Mouse (Mus musculus) adrenal gland, postnatal 36 days (tissue): ENCODE data around the gene Ankrd7. TPM values are rescaled to one million over a fixed set of nuclear protein-coding genes. Genes with fewer than 3 reads are reported as not detected.
"Not testable (repeated sequence)": the region's sequence is repeated elsewhere in the genome, so short reads cannot be mapped to it uniquely, and the experiment has no call there.

Source experiments
- DNase-seq, 2 experiments: peaks; one replicate each; pipeline ENCODE4 v3.0.0; 2021; ENCODE audit warnings: mixed read lengths in 1 of 2
- long read RNA-seq, 2 experiments: library from polyadenylated mRNA; stranded (forward); transcript quantifications; one replicate each; pipeline ENCODE4 v2.0.0; 2021; ENCODE audit warnings: borderline sequencing depth in 2 of 2
- total RNA-seq, 2 experiments: library from RNA; stranded (reverse); gene quantifications; 2 replicates each; pipeline ENCODE4 v1.2.3; 2021

The Ankrd7 gene
- total RNA-seq: not detected
- long read RNA-seq, experiment 1: 0 reads
- long read RNA-seq, experiment 2: 0 reads

DNA sequence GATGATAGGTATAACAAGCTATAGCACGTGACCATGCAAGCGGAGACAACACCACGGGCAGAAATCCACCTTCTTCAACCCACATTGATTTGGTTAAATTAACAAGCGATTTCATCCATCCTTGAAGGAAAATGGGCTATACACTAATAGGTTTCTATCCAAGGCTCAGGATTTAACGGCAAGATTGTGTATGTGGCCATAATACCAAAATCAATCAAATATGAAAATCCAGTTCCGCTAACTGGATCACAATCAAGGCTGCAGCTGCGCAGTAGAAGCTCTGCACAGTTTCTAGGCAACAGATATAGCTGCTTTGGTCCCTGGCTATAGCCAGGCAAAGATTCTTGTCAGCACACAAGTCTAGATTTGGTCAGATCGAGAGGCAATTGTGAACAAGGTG lies at the start of gene Ankrd7:
Gene Ankrd7 (plus strand): TSS at position 301 of the 400 bp plus-strand sequence.
- DNase-seq: no peak

DNA sequence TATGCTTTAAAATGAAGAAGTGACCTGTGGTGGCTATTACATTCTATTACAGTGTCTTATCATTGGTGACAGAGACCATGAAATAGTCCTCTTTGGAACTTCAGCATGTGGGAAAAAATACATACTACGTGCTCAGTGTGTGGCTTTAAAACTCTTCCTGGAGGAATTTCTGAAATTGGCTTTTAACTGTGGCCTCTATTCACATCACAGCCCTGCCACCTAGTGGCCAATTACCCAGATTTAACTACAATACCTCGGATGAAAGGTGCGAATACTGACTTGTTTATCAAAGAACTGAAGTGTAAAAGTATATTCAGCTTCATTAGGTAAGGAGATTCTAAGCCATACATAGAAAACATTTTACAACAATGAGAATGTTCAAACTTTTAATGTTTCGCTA lies 46.8 kb upstream of the Ankrd7 start:
- peak; percentile 63 to 67 for DNase-seq

DNA sequence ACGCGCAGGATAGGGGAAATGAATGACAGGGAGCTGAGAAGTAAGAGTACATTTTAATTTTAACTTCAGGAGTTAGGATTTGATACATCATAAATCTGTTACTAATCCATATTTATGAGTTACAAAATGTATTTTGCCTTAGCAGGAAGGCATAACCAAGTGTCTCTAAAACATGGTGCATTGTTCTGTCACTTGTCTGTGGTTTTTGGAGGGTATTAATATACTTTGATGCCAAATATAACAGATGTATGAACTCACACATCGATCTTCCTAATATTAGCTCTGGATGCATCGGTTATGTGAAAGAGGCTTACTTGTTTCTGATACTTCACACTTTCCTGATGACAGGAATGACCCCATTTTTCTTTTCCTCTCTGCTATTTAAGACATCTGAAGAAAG lies 45.9 kb upstream of the Ankrd7 start:
- no peak for DNase-seq

- DNase-seq: no peak
These were observed 43.3 kb upstream of the Ankrd7 start for GRCm38 (mm10) chr6:18822812-18823211.

DNA sequence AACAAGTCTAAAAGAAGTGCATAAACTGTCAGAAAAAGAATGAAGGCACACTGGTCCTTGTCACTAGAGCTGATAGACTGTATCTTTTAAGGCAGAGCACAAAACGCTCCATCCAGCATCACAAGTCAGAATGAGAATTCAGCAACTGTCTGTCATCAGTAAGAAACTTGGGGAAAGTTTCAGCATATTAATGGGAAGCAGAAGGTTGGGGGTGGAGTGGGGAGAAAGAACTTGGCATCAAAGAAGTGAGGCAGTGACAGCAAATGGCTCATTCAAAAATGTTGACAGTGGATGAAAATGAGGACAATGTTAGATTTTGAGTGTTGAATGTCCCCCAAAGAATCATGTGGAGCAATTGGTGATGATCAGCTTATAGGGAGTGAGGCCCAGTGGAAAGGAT lies 33.2 kb upstream of the Ankrd7 start:
- no peak for DNase-seq

- not testable (repeated sequence) for DNase-seq
These were observed 21.6 kb upstream of the Ankrd7 start for GRCm38 (mm10) chr6:18844529-18844928.

DNA sequence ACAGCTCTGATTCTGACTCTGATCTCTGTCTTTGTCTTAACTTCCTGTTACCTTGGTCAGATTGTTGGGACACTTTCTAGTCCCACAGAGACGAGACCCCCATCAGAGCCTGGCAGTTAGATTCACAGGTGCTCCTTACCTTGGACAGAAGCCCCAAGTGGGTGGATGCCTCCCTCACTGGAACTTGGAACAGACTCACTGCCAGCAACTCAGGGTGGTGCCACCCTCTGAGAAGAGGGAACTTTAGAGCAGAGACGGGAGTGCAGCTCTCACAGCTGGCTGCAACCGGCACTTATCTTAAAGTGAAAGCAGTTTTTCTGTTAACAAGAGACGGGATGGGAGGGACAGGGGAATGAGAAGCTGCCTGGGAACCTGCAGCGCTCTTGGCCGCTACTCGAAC lies 20.5 kb upstream of the Ankrd7 start:
- not testable (repeated sequence) for DNase-seq

DNA sequence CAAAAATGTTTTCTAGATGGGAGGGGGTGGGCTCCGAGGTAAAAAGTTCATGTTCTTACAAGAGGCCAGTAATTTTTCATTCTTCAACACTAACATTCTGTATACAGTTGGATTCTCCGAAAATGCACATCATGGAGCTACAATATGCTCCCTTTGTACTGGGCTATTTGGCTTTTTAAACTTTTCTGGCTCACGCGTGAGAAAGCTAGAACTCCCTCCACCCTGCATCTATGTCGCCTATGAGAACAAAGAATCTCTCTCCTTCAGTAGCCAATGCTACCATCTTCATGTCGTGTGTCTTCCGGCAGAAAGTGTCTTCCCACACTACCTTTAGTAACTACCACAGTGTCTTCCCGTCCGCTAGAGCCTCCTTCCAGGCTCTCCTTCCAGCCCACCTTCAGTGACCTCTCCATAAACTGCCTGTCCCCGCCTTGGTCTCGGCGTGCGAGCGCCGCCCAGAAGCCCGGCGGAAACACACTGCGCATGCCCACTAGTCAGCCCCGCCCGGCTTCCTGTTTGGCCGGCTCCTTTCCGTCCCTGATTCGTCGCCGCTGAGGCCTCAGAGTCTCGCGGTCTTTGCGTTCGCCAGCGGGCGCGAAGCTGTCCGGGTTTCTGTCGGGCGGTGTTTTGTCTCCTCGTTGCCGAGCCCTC lies 17.9 kb upstream of the Ankrd7 start, which contains the start of gene Lsm8:
Gene Lsm8 (plus strand): TSS at position 529 of the 651 bp plus-strand sequence.
- peak; percentile 98 for DNase-seq

- DNase-seq: no peak
These were observed 17.4 kb upstream of the Ankrd7 start for GRCm38 (mm10) chr6:18848702-18849061.

- no peak for DNase-seq
These were observed 10.8 kb upstream of the Ankrd7 start for GRCm38 (mm10) chr6:18855323-18855722.

GRCm38 (mm10) chr6:18856487-18857078 lies 9.5 kb upstream of the Ankrd7 start:
- no peak for DNase-seq

GRCm38 (mm10) chr6:18889030-18889429 lies 22.9 kb downstream of the Ankrd7 start:
- DNase-seq: no peak

DNA sequence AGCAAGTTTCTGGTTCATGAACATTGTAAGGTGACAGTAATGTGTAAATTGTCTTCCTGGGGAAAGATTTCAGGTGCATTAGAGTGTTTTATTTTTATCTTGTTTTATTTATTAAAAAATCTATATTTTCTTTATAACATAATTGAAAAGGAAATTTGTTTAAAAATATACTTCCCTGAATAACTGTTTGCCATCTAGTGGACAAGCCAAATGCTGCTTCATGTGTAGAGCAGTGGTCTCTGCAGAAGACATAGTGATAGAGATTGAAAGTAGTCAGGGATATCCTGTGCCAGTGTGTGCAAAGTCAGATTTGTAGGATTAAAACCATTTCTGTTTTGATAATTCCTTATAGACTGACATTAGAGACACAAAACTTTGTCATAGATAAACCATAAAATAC lies 28.0 kb downstream of the Ankrd7 start:
- no peak for DNase-seq

- no peak for DNase-seq
These were observed 41.1 kb downstream of the Ankrd7 start for GRCm38 (mm10) chr6:18907173-18907572.

DNA sequence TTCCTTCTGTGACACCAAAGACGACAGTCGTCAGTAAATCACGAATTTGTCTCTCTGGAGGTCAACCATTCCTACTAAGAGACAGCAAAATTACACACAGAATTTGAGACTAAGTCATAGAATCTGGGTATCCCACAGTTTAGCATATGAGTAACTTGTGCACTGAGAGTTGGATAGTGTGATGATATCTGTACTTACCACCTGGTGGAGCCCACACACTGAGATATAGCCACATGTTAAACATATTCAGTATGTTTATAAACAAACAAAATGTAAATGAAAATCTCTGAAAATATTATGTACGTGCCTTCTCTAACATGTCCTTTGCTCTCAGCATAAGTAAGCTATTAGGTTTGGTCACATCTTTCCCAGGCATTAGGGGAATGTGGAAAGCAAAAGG lies 47.1 kb downstream of the Ankrd7 start:
- peak in 1 of 2 experiments; percentile 3 for DNase-seq

- DNase-seq: no peak
These were observed 49.9 kb downstream of the Ankrd7 start for GRCm38 (mm10) chr6:18916021-18916420.

DNA sequence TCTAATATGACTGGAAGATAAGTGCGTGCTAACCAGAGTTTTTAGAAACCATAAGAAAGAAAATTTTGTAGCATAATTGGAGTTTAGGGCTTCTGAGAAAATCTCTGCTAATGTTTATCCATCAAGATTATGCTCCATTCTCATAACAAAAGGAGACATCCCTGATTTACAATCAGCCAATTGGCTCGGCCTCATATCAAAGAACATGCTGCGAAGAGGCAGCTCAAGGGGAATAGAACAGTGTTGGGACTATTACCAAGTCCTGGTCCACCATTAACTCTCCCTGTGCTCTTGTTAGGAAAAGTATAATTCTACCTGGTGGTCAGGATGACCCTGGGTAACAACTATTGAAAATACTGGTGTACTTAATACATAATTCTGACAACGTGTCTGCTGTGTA lies 50.4 kb downstream of the Ankrd7 start:
- DNase-seq: no peak

Other genes with a start within 250 kb of the Ankrd7 start
- 10 to 100 TPM; 23.8 to 29.9 TPM for gene Lsm8, start 17.7 kb upstream of the Ankrd7 start, total RNA-seq